Mouse (Mus musculus) stomach, embryonic 14.5 days (tissue): Measurements from ENCODE around the gene Tmod1. TPM values are rescaled to one million over a fixed set of nuclear protein-coding genes. Genes with fewer than 3 reads are reported as not detected.

Experiments
- ATAC-seq: fragments of 200-750 bp; cut with Nextera tagmentation; 2 replicates; pipeline ENCODE4 v1.8.0; 2017; ENCODE audit warnings: low read depth, moderate TSS enrichment; ENCODE audit not compliant: insufficient number of reproducible peaks, insufficient read depth, low FRiP score
- H3K27ac ChIP-seq: fragments of 300-500 bp; sonication (generic); 2 replicates; pipeline ENCODE4 v1.5.1; 2014; ENCODE audit warnings: mild to moderate bottlenecking, low read length, moderate library complexity, mixed read lengths
- H3K27me3 ChIP-seq: fragments of 300-500 bp; sonication (generic); 2 replicates; pipeline ENCODE4 v1.6.1; 2014; ENCODE audit warnings: low read length, control low read depth, mixed read lengths; ENCODE audit not compliant: control insufficient read depth, insufficient read depth
- H3K36me3 ChIP-seq: fragments of 300-500 bp; sonication (generic); 2 replicates; pipeline ENCODE4 v1.6.1; 2014; ENCODE audit warnings: mild to moderate bottlenecking, control low read depth, low read length, moderate library complexity, mixed read lengths; ENCODE audit not compliant: control insufficient read depth, insufficient read depth
- H3K4me1 ChIP-seq: fragments of 300-500 bp; sonication (generic); 2 replicates; pipeline ENCODE4 v1.6.1; 2014; ENCODE audit warnings: low read length, control low read depth, mixed read lengths; ENCODE audit not compliant: control insufficient read depth, insufficient read depth
- H3K4me2 ChIP-seq: fragments of 300-500 bp; sonication (generic); replicated peaks from 2 replicates; pipeline ENCODE4 v1.6.1; 2014; ENCODE audit warnings: low read depth, low read length, control low read depth
- H3K4me3 ChIP-seq: fragments of 300-500 bp; sonication (generic); 2 replicates; pipeline ENCODE4 v1.5.1; 2014; ENCODE audit warnings: low read depth, low read length, control low read depth
- H3K9ac ChIP-seq: fragments of 300-500 bp; sonication (generic); replicated peaks from 2 replicates; pipeline ENCODE4 v1.6.1; 2014; ENCODE audit warnings: low read depth, mild to moderate bottlenecking, control low read depth, low read length, moderate library complexity, mixed read lengths
- H3K9me3 ChIP-seq: fragments of 300-500 bp; sonication (generic); 2 replicates; pipeline ENCODE4 v1.6.1; 2016; ENCODE audit warnings: low read depth, low read length, control low read depth; ENCODE audit not compliant: control insufficient read depth
- WGBS: fragments of 180-500 bp; shearing (Covaris S2); extraction: QIAGEN DNeasy Blood & Tissue Kit; methylation state at CpG from one replicate; pipeline ENCODE4 v1.1.7; 2014; 5-methylcytosine and 5-hydroxymethylcytosine counted together
- polyA plus RNA-seq: library from polyadenylated mRNA; unstranded; fragments of >200 nt; fragmentation: Nextera tagmentation; extraction: Ambion mirVana; gene quantifications from 2 replicates; pipeline ENCODE4 v1.2.1, GENCODE M21; 2014

Tmod1 gene
- polyA plus RNA-seq, 1 experiment from 2014 or later = 3.2 TPM

- Histone ChIP-seq H3K4me3 (no peak overlapping the region), H3K9ac (no peak overlapping the region), H3K27ac (no peak overlapping the region), H3K27me3 (no peaks in the 10 kb centered on the region), H3K9me3 (no peaks in the 10 kb centered on the region), H3K4me1 (no peaks in the 10 kb centered on the region), H3K4me2 (no peak overlapping the region), H3K36me3 (no peaks in the 10 kb centered on the region)
- 44% methylated on average over 4 of the region's 4 CpGs for WGBS
- no peak for ATAC-seq
These were observed 35.0 kb downstream of the Tmod1 start for GRCm38 (mm10) chr4:46073736-46074135.

DNA sequence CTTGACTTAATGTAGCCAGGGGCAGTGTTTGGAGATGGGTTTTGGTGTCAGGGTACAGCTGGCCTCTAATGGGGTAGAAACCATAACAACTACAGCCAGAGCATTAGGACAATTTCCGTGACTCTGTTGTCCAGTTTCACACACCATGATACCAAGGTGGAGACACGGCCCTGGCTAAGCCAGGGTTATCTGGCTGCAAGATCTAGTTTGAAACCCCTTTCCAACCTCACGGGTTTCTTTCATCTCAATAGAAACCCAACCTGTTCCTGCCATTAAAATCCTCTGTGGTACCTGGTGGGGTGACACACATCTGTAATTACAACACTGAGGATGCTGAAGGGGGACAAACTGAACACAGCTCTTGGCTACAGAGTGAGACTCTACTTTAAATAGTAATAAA is 36.9 kb downstream of the Tmod1 start:
- ATAC-seq = no peak

GRCm38 (mm10) chr4:46076892-46077291 is 38.2 kb downstream of the Tmod1 start:
- H3K36me3 ChIP-seq = no peaks in the 10 kb centered on the region
- no peak overlapping the region for H3K4me3 ChIP-seq
- WGBS = 59% methylated on average over 2 of the region's 2 CpGs
- no peaks in the 10 kb centered on the region for H3K4me1 ChIP-seq
- H3K9me3 ChIP-seq = no peaks in the 10 kb centered on the region
- no peak overlapping the region for H3K4me2 ChIP-seq
- no peak for ATAC-seq
- H3K27me3 ChIP-seq = no peaks in the 10 kb centered on the region
- no peak overlapping the region for H3K27ac ChIP-seq
- no peak overlapping the region for H3K9ac ChIP-seq

More for the DNA sequence above, 36.9 kb downstream of the Tmod1 start:
- Histone ChIP-seq H3K27ac (no peak overlapping the region), H3K4me2 (no peak overlapping the region), H3K9ac (no peak overlapping the region), H3K36me3 (no peaks in the 10 kb centered on the region), H3K4me3 (no peak overlapping the region), H3K9me3 (no peaks in the 10 kb centered on the region), H3K4me1 (no peaks in the 10 kb centered on the region), H3K27me3 (no peaks in the 10 kb centered on the region)
- 83% methylated on average over 3 of the region's 3 CpGs for WGBS

DNA sequence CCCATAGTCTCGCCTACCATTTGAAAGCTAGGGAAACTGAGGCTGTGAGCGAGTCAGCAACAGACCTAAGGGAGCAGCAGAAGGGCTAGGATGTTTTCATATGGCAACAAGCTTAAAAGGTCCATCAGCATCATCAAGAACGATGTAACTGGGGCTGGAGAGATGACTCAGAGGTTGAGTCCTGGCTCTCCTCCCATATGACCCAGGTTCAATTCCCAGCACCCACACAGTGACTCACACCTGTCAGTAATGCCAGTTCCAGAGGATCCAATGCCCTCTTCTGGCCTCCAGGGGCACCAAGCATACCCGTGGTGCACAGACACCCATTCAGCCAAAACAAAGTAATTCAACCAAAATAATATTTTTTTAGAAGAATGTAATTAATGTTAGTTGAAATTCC is 41.5 kb downstream of the Tmod1 start:
- Histone ChIP-seq H3K9ac (no peak overlapping the region), H3K4me2 (no peak overlapping the region), H3K4me1 (no peaks in the 10 kb centered on the region), H3K27me3 (no peaks in the 10 kb centered on the region), H3K4me3 (no peak overlapping the region), H3K27ac (no peak overlapping the region), H3K9me3 (no peaks in the 10 kb centered on the region), H3K36me3 (no peaks in the 10 kb centered on the region)
- 83% methylated on average over 4 of the region's 4 CpGs for WGBS
- ATAC-seq = no peak

DNA sequence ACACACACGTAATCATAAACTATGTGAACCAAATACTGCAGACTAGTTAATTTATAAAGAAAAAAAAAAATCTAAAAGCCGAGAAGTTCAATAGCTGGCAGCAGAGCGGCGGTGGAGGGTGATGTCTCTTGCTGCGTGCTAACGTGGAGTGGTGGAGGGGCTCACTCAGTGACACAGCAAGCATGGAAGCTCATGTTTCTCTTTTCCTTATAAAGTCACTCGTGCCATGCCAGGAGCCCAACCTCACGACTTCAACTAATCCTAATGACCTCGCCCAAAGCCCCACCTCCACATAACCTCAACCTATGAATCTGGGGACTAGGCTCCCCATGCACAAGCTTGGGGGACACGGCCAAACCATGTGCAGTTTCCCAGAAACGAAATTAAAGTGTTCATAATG is 43.8 kb downstream of the Tmod1 start:
- Histone ChIP-seq H3K9me3 (no peaks in the 10 kb centered on the region), H3K4me3 (no peak overlapping the region), H3K4me1 (no peaks in the 10 kb centered on the region), H3K27ac (no peak overlapping the region), H3K9ac (no peak overlapping the region), H3K27me3 (no peaks in the 10 kb centered on the region), H3K4me2 (no peak overlapping the region), H3K36me3 (no peaks in the 10 kb centered on the region)
- ATAC-seq = no peak
- WGBS = 70% methylated on average over 11 of the region's 11 CpGs

DNA sequence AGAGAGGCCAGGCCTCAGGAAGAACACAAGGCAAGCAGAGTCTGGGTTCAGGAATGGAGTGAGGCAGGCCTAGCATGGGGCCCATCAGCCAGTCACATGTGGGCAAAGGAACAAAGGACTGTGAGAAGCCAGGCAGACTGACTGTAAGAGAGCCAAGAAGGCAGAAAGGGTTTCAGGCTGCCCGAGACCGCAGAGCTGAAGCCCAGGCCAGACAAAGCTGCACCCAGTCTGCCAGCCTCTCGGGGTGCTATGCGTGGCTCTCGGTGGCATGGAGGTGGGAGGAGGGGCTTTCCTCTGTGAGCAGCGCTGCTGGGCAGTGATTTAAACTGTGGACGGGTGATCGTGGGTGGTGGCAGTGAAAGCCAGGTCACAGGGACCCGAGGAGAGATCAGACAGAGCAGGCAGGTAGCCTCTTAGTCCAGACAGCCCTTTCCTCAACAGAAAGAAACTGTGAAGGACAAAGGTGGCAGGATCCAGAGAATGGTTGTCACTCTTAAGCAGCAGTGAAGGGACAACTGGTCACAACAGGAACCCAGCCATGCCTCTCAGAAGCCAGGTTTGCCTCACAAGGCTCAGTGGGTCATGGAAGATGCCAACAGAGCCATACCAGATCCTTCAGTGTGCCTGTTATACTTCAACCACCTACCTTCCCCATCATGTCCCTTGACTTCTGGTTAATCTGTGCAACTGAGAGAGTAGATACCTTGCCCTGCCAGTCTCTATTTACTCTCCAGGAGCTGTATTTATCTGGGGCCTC is 45.9 kb downstream of the Tmod1 start:
- Histone ChIP-seq H3K9me3 (no peaks in the 10 kb centered on the region), H3K36me3 (no peaks in the 10 kb centered on the region), H3K9ac (no peak overlapping the region), H3K4me1 (no peaks in the 10 kb centered on the region), H3K27ac (no peak overlapping the region; the same call in 1 of the 2 replicates), H3K4me3 (no peak overlapping the region), H3K4me2 (no peak overlapping the region), H3K27me3 (no peaks in the 10 kb centered on the region)
- WGBS = 68% methylated on average over 9 of the region's 9 CpGs
- ATAC-seq = no peak

DNA sequence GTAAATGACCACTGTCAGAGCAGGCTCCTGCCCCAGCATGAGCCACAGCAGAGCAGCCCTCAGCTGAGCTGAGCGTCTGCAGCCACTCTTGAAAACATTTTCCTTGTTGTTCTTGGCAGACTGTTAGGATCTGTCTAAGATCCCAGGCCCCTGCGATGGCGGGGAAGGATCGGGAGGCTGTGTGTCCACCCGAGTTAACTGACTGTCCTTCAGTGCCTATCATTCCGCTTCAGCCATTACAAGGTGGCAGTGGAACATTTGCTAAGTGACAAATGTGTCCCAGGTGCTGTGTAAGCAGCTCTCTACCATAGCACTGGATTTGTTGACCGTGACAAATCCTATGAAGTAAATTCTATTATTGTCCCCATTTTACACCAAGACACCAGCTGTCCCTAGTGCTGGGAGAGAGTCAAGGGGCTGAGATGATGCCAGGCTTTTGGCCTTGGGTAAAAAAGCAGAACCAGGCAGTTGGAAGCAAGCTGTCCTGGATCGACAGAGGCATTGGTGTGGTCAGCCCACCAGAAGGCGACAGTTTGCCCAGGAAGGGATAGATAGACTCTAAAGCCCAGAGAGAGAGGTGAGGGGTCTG is 46.6 kb downstream of the Tmod1 start:
- no peak overlapping the region for H3K4me3 ChIP-seq
- WGBS = 66% methylated on average over 9 of the region's 9 CpGs
- H3K27ac ChIP-seq = no peak overlapping the region
- H3K9ac ChIP-seq = no peak overlapping the region
- H3K4me2 ChIP-seq = no peak overlapping the region
- H3K27me3 ChIP-seq = no peaks in the 10 kb centered on the region
- ATAC-seq = no peak
- no peaks in the 10 kb centered on the region for H3K36me3 ChIP-seq
- H3K9me3 ChIP-seq = no peaks in the 10 kb centered on the region
- H3K4me1 ChIP-seq = no peaks in the 10 kb centered on the region

GRCm38 (mm10) chr4:46086718-46087426 is 48.1 kb downstream of the Tmod1 start:
- Histone ChIP-seq H3K27ac (no peak overlapping the region), H3K9me3 (no peaks in the 10 kb centered on the region), H3K27me3 (no peaks in the 10 kb centered on the region), H3K4me1 (no peaks in the 10 kb centered on the region), H3K4me3 (no peak overlapping the region), H3K9ac (no peak overlapping the region), H3K36me3 (no peaks in the 10 kb centered on the region), H3K4me2 (no peak overlapping the region)
- WGBS = 76% methylated on average over 18 of the region's 18 CpGs
- no peak for ATAC-seq
